Mouse (Mus musculus): Measurements from ENCODE around the gene Aars2. TPM values are rescaled to one million over a fixed set of nuclear protein-coding genes. Genes with fewer than 3 reads are reported as not detected.

Aars2 gene
- polyA plus RNA-seq, 1 experiment: not detected

- Histone ChIP-seq H3K27ac (ENCODE audit: insufficient read depth, low read depth, low read length) (no peak overlapping the region), H3K4me1 (ENCODE audit: control insufficient read depth, insufficient read depth, low read length) (peaks cover 4% of the 10 kb centered on the region), H3K4me3 (ENCODE audit: insufficient read depth, low read depth, low read length) (no peak overlapping the region)
- 80% methylated on average over 13 of the region's 13 CpGs for WGBS
- no peak for TF ChIP-seq CTCF (IDR thresholded peaks at IDR 0.05; ENCODE audit: insufficient read depth, low read depth, low read length)
- no peak for TF ChIP-seq POLR2A (IDR thresholded peaks at IDR 0.05; ENCODE audit: insufficient read depth, low read depth, low read length)
Measured at GRCm38 (mm10) chr17:45490532-45491154, 16.0 kb upstream of the Aars2 start.

- WGBS: 83% methylated on average over 11 of the region's 11 CpGs
- no peak for TF ChIP-seq POLR2A (IDR thresholded peaks at IDR 0.05; ENCODE audit: insufficient read depth, low read depth, low read length)
- TF ChIP-seq CTCF (IDR thresholded peaks at IDR 0.05; ENCODE audit: insufficient read depth, low read depth, low read length): no peak
- H3K27ac ChIP-seq (ENCODE audit: insufficient read depth, low read depth, low read length): no peak overlapping the region
- no peaks in the 10 kb centered on the region for H3K4me1 ChIP-seq (ENCODE audit: control insufficient read depth, insufficient read depth, low read length)
- H3K4me3 ChIP-seq (ENCODE audit: insufficient read depth, low read depth, low read length): no peak overlapping the region
Measured at GRCm38 (mm10) chr17:45495398-45495797, 11.2 kb upstream of the Aars2 start.

GRCm38 (mm10) chr17:45498397-45498796 lies 8.2 kb upstream of the Aars2 start:
- no peak overlapping the region for H3K27ac ChIP-seq (ENCODE audit: insufficient read depth, low read depth, low read length)
- no peaks in the 10 kb centered on the region for H3K4me1 ChIP-seq (ENCODE audit: control insufficient read depth, insufficient read depth, low read length)
- 81% methylated on average over 13 of the region's 13 CpGs for WGBS
- TF ChIP-seq POLR2A (IDR thresholded peaks at IDR 0.05; ENCODE audit: insufficient read depth, low read depth, low read length): no peak
- TF ChIP-seq CTCF (IDR thresholded peaks at IDR 0.05; ENCODE audit: insufficient read depth, low read depth, low read length): no peak
- H3K4me3 ChIP-seq (ENCODE audit: insufficient read depth, low read depth, low read length): no peak overlapping the region

- TF ChIP-seq CTCF (IDR thresholded peaks at IDR 0.05; ENCODE audit: insufficient read depth, low read depth, low read length) (no peak), POLR2A (IDR thresholded peaks at IDR 0.05; ENCODE audit: insufficient read depth, low read depth, low read length) (no peak)
- H3K4me3 ChIP-seq (ENCODE audit: insufficient read depth, low read depth, low read length): no peak overlapping the region
- no peak overlapping the region for H3K27ac ChIP-seq (ENCODE audit: insufficient read depth, low read depth, low read length)
- no peaks in the 10 kb centered on the region for H3K4me1 ChIP-seq (ENCODE audit: control insufficient read depth, insufficient read depth, low read length)
- 57% methylated on average over 2 of the region's 2 CpGs for WGBS
Measured at GRCm38 (mm10) chr17:45499516-45499915, 7.1 kb upstream of the Aars2 start.

- H3K27ac ChIP-seq (ENCODE audit: insufficient read depth, low read depth, low read length): no peak overlapping the region
- TF ChIP-seq CTCF (IDR thresholded peaks at IDR 0.05; ENCODE audit: insufficient read depth, low read depth, low read length): no peak
- TF ChIP-seq POLR2A (IDR thresholded peaks at IDR 0.05; ENCODE audit: insufficient read depth, low read depth, low read length): no peak
- 64% methylated on average over 4 of the region's 4 CpGs for WGBS
Measured at GRCm38 (mm10) chr17:45500981-45501380, 5.7 kb upstream of the Aars2 start.

DNA sequence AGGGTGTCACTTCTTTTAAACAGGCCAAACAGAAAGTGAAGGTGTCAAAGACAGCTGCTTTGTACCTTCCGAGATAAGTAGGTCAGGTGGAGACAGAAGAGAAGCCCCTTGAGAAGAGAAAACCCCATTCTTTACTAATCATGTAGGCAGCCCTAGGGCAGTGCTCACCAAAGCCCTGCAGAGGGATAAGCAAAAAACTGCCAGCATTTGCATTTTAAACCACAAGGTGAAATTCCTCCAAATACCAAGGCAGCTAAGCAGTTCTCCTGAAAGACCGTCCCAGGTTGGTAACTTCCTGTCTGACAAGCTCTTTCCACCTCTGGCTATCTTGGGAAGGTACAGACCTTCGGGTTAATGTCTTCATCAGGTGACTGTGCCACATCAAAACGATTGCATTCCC lies 4.3 kb upstream of the Aars2 start:
- Histone ChIP-seq H3K27ac (ENCODE audit: insufficient read depth, low read depth, low read length) (no peak overlapping the region), H3K4me1 (ENCODE audit: control insufficient read depth, insufficient read depth, low read length) (peaks cover 5% of the 10 kb centered on the region; the same call in 1 of the 2 replicates), H3K4me3 (ENCODE audit: insufficient read depth, low read depth, low read length) (no peak overlapping the region)
- no peak for TF ChIP-seq POLR2A (IDR thresholded peaks at IDR 0.05; ENCODE audit: insufficient read depth, low read depth, low read length)
- TF ChIP-seq CTCF (IDR thresholded peaks at IDR 0.05; ENCODE audit: insufficient read depth, low read depth, low read length): no peak
- 61% methylated on average over 4 of the region's 4 CpGs for WGBS

More at GRCm38 (mm10) chr17:45500981-45501380, 5.7 kb upstream of the Aars2 start:
- Histone ChIP-seq H3K4me3 (ENCODE audit: insufficient read depth, low read depth, low read length) (no peak overlapping the region), H3K4me1 (ENCODE audit: control insufficient read depth, insufficient read depth, low read length) (0 out of 2 replicates have a peak, but pooled peaks cover under 1% of the 10 kb centered on the region)

DNA sequence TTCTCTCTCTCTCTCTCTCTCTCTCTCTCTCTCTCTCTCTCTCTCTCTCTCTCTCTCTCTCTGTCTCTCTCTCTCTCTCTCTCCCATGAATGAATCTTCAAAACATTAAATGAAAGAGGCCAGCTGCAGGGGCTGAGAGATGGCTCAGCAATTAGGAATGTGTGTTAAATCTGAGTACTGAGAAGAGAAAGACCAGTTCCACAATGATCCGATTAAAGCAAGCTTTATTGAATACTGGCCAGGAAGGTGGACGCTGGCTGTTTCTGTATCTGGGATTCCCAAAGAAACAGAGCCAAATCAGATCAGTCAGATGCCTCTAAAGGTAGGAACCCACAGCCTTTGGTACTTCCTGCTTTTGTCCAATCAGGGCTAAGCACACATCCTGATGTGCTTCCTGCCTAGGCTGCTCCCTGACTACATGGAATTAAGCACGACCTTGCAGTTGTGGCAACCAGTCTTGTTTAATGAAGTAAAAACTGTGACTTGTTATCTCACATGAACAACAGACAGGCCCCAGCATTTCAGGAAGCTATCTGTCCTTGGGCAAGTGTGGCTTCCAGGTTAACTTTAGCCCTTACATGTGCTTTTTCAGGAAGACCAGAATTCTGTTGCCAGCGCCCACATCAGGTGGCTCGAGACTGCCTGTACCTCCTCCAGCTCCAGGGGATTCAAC lies 3.2 kb upstream of the Aars2 start:
- Histone ChIP-seq H3K27ac (ENCODE audit: insufficient read depth, low read depth, low read length) (no peak overlapping the region), H3K4me3 (ENCODE audit: insufficient read depth, low read depth, low read length) (no peak overlapping the region), H3K4me1 (ENCODE audit: control insufficient read depth, insufficient read depth, low read length) (peaks cover 7% of the 10 kb centered on the region; the same call in 1 of the 2 replicates)
- 56% methylated on average over 5 of the region's 5 CpGs for WGBS
- TF ChIP-seq CTCF (IDR thresholded peaks at IDR 0.05; ENCODE audit: insufficient read depth, low read depth, low read length) (no peak), POLR2A (IDR thresholded peaks at IDR 0.05; ENCODE audit: insufficient read depth, low read depth, low read length) (no peak)

DNA sequence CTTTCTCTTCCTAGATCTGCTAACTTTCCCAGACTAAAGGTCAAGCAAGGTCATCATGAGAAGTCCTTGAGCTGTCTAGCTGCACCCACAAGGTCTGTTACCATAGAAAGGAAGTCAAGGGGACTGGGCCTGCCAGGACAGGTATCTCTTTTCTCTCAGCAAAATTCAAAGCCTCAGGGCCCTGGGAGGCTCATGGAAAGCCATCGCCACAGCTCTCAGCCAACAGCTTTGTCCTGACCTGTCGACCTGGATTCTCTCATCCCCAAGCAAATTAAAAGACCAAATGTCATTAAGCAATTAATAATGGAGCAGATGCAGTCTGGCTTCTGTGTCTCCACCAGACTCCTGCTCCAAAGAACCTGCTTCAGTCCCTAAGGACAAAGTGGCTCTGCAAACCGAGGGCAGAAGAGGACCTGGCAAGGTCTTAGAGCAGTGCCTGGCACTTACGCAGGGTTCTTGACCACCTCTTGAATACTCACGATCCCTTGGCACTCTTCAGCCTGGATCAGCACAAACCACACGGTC lies 638 bp upstream of the Aars2 start:
- 65% methylated on average over 6 of the region's 6 CpGs for WGBS
- peaks cover 7% of the 10 kb centered on the region; the same call in 1 of the 2 replicates for H3K4me1 ChIP-seq (ENCODE audit: control insufficient read depth, insufficient read depth, low read length)
- H3K27ac ChIP-seq (ENCODE audit: insufficient read depth, low read depth, low read length): no peak overlapping the region

DNA sequence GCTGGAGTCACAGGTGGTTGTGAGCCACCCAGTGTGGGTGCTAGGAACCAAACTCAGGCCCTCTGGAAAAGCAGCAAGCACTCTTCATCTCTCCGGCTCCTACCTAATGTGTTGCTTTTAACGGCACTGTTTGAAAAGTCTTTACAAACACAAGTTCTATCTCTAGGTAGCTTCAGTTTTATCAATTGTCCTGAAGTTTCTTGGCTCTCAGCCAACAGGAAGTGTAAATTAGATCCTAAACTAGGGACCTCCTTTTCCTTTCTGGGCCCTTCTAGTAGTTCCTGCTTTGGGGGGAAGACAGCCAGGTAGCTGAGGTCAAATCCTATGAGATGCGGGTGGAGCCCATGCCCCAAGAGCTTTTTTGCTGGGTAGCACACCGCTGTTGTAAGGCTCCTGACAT lies 4.2 kb downstream of the Aars2 start:
- WGBS: 94% methylated on average over 4 of the region's 4 CpGs

More for the DNA sequence above, 638 bp upstream of the Aars2 start:
- TF ChIP-seq CTCF (IDR thresholded peaks at IDR 0.05; ENCODE audit: insufficient read depth, low read depth, low read length): no peak
- no peak for TF ChIP-seq POLR2A (IDR thresholded peaks at IDR 0.05; ENCODE audit: insufficient read depth, low read depth, low read length)
- no peak overlapping the region for H3K4me3 ChIP-seq (ENCODE audit: insufficient read depth, low read depth, low read length)

More for the DNA sequence above, 4.2 kb downstream of the Aars2 start:
- H3K4me1 ChIP-seq (ENCODE audit: control insufficient read depth, insufficient read depth, low read length): peaks cover 7% of the 10 kb centered on the region; the same call in 1 of the 2 replicates
- TF ChIP-seq POLR2A (IDR thresholded peaks at IDR 0.05; ENCODE audit: insufficient read depth, low read depth, low read length) (no peak), CTCF (IDR thresholded peaks at IDR 0.05; ENCODE audit: insufficient read depth, low read depth, low read length) (no peak)
- H3K4me3 ChIP-seq (ENCODE audit: insufficient read depth, low read depth, low read length): no peak overlapping the region
- H3K27ac ChIP-seq (ENCODE audit: insufficient read depth, low read depth, low read length): no peak overlapping the region
